Mouse (Mus musculus) adrenal gland, postnatal 10 days (tissue): Measurements from ENCODE around the gene Dytn. TPM values are rescaled to one million over a fixed set of nuclear protein-coding genes. Genes with fewer than 3 reads are reported as not detected.
"Not testable (repeated sequence)": the region's sequence is repeated elsewhere in the genome, so short reads cannot be mapped to it uniquely, and the experiment has no call there.

Experiments
- DNase-seq: peaks from one replicate; pipeline ENCODE4 v3.0.0; 2021; ENCODE audit warnings: mixed read lengths
- long read RNA-seq, 2 experiments: library from polyadenylated mRNA; stranded (forward); transcript quantifications; one replicate each; pipeline ENCODE4 v2.0.0; 2021
- total RNA-seq, 2 experiments: library from RNA; stranded (reverse); gene quantifications; 2 replicates each; pipeline ENCODE4 v1.2.3; 2021

Gene Dytn
- total RNA-seq, result not detected
- long read RNA-seq, experiment 1, result 0 reads
- long read RNA-seq, experiment 2, result 0 reads

DNA sequence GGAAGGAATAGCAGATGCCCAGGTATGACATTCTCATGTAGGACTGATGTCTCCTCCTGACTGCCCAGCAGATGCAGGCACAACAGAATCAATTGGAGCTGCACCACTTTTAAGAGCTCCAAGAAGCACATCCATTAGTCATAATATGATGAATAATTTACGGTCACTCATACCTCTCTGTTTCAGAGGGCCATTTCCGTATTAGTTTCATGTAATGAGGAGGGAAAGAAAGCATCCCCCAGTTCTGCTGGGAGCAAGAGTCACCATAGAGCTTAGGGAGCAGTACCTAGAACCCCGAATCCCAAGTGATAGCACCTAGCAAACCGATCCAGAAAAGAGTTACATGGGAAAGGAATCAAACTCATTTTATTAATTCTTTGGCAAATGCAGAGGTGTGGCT is at the start of gene Dytn:
Gene Dytn (minus strand): TSS at position 101 of the 400 bp plus-strand sequence.
- DNase-seq, result no peak

GRCm38 (mm10) chr1:63730240-63730771 is 43.6 kb upstream of the Dytn start, which contains the start of the genes Mdh1b and Fastkd2:
Gene Mdh1b, minus strand, starts transcription at chr1:63730318.
Gene Fastkd2, plus strand, starts transcription at chr1:63730614.
- peak; percentile 94 for DNase-seq

DNA sequence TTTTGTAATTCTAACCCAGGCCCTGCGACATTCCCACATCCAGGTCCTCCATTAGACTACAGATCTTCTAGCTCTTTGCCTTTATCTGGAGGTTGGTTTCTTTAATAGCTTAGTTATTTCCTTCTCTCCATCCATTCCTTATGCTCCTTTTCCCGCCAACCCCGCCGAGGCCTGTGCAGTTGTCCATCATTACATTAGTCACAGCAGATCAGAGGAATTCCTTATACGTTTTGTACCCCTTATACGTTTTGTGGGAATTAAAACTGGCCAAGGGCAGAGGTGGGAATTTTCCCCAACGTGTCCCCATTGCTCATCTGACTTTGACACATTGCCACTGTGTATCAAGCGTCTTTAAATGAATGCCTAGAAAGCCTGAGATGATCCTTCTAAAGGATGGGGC is 43.1 kb upstream of the Dytn start:
- no peak for DNase-seq

DNA sequence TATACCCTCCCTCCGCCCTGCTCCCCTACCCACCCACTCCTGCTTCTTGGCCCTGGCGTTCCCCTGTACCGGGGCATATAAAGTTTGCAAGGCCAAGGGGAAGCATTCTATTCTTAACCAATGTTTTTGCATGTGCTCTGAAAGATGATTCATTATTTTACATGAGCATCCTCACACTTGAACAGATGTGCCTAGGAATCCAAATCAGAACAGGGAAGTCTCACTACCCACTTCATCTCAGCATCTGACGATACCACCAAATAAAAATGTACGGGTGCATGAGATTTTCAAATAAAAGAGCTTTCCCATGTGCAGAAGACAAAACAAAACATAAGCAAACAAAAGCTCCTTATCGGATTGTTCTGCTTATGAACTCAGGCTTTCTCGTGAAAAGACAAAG is 33.4 kb upstream of the Dytn start:
- DNase-seq, result no peak

GRCm38 (mm10) chr1:63708876-63709275 is 22.1 kb upstream of the Dytn start:
- DNase-seq, result no peak

DNA sequence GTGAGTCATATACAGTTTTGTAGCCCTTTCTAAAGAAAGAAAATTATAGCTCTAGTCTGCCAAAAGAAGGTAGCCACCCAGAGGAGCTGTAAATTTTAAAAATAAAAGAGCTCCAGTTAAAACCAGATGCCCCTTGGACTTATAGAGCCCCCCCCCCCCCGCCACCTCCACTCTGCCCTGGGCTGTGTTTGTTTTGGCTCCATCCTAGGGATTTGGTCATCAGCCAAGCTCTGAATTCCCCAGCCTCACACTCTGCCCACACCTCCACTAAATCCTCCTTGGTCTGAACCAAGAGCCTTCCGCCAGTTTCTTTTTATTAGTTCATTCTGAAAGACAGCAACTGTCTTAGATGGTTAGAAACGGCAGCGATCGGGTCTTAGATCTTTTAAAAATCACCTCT is 19.0 kb upstream of the Dytn start:
- peak; percentile 18 for DNase-seq

GRCm38 (mm10) chr1:63696861-63697260 is 10.1 kb upstream of the Dytn start:
- no peak for DNase-seq

GRCm38 (mm10) chr1:63675975-63676374 is 10.8 kb downstream of the Dytn start:
- no peak for DNase-seq

DNA sequence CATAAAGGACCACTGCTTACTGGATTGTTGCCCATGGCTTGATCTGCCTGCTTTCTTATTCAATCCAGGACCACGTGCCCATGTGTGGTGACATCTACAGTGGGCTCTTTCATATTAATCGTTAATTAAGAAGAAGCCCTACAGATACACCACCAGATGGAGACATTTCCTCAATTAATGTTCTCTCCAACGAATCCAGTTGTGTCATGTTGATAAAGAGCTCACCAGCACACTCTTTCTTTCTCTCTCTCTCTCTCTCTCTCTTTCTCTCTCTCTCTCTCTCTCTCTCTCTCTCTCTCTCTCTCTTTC is 17.9 kb downstream of the Dytn start:
- DNase-seq, result no peak

- DNase-seq, result no peak
These were observed 18.5 kb downstream of the Dytn start for GRCm38 (mm10) chr1:63667949-63668851.

DNA sequence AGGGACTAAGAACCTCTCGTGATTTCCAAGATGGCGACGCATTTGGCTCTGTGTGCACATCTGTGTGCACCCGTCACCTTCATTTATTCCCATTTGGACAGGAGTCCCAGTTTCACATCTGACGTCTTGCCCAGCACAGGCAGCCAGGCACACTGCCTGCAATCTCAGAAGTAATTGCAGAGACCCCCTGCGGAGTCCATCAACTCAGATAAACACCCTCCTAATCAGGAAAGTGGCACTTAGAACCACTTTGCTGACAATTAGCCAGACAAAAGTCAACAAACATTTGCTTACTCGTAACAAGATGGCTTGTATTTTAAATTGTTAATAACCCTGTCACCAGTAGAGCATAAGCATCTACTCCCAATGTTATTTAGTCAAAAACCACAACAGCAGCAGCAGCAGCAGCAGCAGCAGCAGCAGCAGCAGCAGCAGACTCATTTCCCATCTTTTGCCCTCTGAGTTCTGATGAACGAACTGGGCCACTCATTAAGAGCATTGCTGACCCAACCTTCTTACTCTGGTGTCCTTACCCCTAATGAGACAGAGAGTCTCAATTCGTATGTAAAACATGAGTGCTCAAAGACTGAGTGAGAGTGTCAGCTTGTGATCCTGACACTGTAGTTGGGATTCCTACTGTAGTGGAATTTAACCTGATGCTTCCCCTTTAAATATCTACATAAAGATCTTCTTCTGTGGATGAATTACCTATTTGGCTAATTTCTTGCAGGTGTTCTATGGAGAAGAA is 19.4 kb downstream of the Dytn start:
- no peak for DNase-seq

- DNase-seq, result no peak
These were observed 20.6 kb downstream of the Dytn start for GRCm38 (mm10) chr1:63666089-63666488.

- peak; percentile 44 for DNase-seq
These were observed 27.1 kb downstream of the Dytn start for GRCm38 (mm10) chr1:63659591-63659990.

DNA sequence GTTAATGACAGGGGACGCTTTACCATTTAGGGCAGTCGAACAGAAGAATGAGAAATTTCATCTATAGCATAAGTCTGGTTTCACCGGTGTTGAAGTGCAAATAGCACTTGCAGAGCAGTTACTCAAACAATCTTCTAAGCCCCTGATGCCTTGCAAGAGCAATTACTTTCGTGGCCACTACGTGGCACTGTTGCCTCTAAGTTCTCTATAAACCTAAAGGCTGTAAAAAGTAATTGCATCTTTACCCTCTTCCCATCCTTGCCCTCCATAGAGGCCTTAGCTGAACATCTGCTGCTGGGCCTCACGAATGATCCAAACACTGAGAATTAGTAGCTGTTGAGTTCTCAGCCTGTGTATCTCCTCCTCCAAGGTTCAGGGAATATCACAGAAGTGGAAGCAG is 28.7 kb downstream of the Dytn start:
- peak; percentile 70 for DNase-seq

DNA sequence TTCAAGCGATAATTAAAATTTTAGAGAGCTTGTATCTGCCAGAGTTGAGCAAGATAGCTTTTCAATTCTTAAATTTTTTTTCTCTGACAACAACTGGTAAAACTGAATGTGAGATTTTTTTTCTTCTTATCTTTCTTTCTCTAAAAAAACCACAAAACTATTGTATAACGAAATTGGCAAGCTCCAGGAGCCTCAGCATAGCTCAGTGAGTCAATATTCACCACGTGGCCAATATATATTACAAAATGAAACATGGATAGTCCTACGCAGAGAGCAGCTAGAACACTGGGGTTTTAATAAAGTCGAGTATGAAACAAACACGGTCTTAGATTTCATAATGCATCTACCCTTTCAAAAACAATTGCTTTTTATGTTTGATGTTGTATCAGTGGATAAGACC is 46.8 kb downstream of the Dytn start:
- DNase-seq, result no peak

GRCm38 (mm10) chr1:63630390-63630789 is 56.3 kb downstream of the Dytn start:
- not testable (repeated sequence) for DNase-seq

- DNase-seq, result peak; percentile 4
These were observed 58.5 kb downstream of the Dytn start for GRCm38 (mm10) chr1:63628211-63628610.

GRCm38 (mm10) chr1:63615668-63616067 is 71.1 kb downstream of the Dytn start, which contains the start of gene Gm39653:
Gene Gm39653, plus strand, starts transcription at chr1:63615968.
- DNase-seq, result no peak

DNA sequence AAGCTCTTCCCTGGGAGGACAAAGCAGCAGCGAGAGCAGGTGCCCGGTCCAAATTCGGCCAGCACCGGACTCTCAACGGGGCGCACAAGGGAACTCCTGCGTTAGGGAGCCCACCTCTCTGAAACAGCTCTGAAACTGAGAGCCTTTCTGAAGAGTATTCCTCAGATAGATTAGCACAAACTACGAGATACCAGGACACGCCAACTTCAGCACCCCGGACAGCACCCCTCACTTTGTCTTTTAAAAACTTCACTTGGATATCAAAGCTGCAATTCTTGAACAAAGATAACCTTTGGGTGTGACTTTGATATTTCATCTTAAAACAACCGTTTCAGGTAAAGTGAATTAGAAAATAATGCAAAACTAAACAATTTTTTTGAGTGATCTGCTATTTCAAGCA is 72.1 kb downstream of the Dytn start:
- peak; percentile 84 for DNase-seq

GRCm38 (mm10) chr1:63609613-63610012 is 77.1 kb downstream of the Dytn start:
- DNase-seq, result no peak

GRCm38 (mm10) chr1:63603870-63604500 is 82.7 kb downstream of the Dytn start:
- DNase-seq, result peak; percentile 8

GRCm38 (mm10) chr1:63586869-63587268 is 99.9 kb downstream of the Dytn start:
- no peak for DNase-seq

GRCm38 (mm10) chr1:63579153-63579552 is 107.6 kb downstream of the Dytn start:
- no peak for DNase-seq
